Mouse (Mus musculus) lung, embryonic 15.5 days (tissue): ENCODE measurements around the gene Atp1a2. TPM values are rescaled to one million over a fixed set of nuclear protein-coding genes. Genes with fewer than 3 reads are reported as not detected.

ENCODE experiments used
- ATAC-seq: fragments of 200-750 bp; cut with Nextera tagmentation; 2 replicates; pipeline ENCODE4 v1.8.0; 2017; ENCODE audit warnings: moderate number of reproducible peaks, borderline replicate concordance; ENCODE audit not compliant: low FRiP score, low TSS enrichment; ENCODE audit errors: extremely low read depth
- H3K27ac ChIP-seq: fragments of 300-500 bp; sonication (generic); 2 replicates; pipeline ENCODE4 v1.5.1; 2015; ENCODE audit warnings: moderate library complexity, mild to moderate bottlenecking, inconsistent platforms
- H3K27me3 ChIP-seq: fragments of 300-500 bp; sonication (generic); 2 replicates; pipeline ENCODE4 v1.6.1; 2015; ENCODE audit warnings: inconsistent platforms
- H3K36me3 ChIP-seq: fragments of 300-500 bp; sonication (generic); 2 replicates; pipeline ENCODE4 v1.6.1; 2015; ENCODE audit warnings: inconsistent platforms
- H3K4me1 ChIP-seq: fragments of 300-500 bp; sonication (generic); 2 replicates; pipeline ENCODE4 v1.6.1; 2015; ENCODE audit warnings: inconsistent platforms
- H3K4me2 ChIP-seq: fragments of 300-500 bp; sonication (generic); 2 replicates; pipeline ENCODE4 v1.6.1; 2015; ENCODE audit warnings: inconsistent platforms, mild to moderate bottlenecking, moderate library complexity
- H3K4me3 ChIP-seq: fragments of 300-500 bp; sonication (generic); 2 replicates; pipeline ENCODE4 v1.5.1; 2015; ENCODE audit warnings: mild to moderate bottlenecking, inconsistent platforms
- H3K9ac ChIP-seq: fragments of 300-500 bp; sonication (generic); 2 replicates; pipeline ENCODE4 v1.6.1; 2015; ENCODE audit warnings: inconsistent platforms
- H3K9me3 ChIP-seq: fragments of 300-500 bp; sonication (generic); 2 replicates; pipeline ENCODE4 v1.6.1; 2016; ENCODE audit warnings: inconsistent platforms
- WGBS: fragments of 180-500 bp; shearing (Covaris S2); methylation state at CpG from one replicate; pipeline ENCODE4 v1.1.7; 2015; 5-methylcytosine and 5-hydroxymethylcytosine counted together
- polyA plus RNA-seq: library from polyadenylated mRNA; unstranded; fragments of >200 nt; fragmentation: Nextera tagmentation; extraction: Ambion mirVana; gene quantifications from 2 replicates; pipeline ENCODE4 v1.2.1, GENCODE M21; 2015

Atp1a2 gene
- polyA plus RNA-seq = 5.7 and 6.2 TPM in 2 replicates

- 7% methylated on average over 16 of the region's 16 CpGs for WGBS
- peaks cover 35% of the 10 kb centered on the region for H3K4me1 ChIP-seq
- peak within 1 kb of the TSS; percentile 25 for H3K9ac ChIP-seq
- H3K9me3 ChIP-seq = no peaks in the 10 kb centered on the region
- H3K4me2 ChIP-seq = peak within 1 kb of the TSS; percentile 55
- H3K27ac ChIP-seq = peak within 1 kb of the TSS; percentile 75
- ATAC-seq = peak; percentile 65
- H3K27me3 ChIP-seq = no peaks in the 10 kb centered on the region
- peak within 1 kb of the TSS; percentile 31 for H3K4me3 ChIP-seq
- no peaks in the 10 kb centered on the region for H3K36me3 ChIP-seq
Measured at GRCm38 (mm10) chr1:172297611-172298537, at the start of gene Atp1a2. Gene Atp1a2, minus strand, starts transcription at chr1:172298064.

DNA sequence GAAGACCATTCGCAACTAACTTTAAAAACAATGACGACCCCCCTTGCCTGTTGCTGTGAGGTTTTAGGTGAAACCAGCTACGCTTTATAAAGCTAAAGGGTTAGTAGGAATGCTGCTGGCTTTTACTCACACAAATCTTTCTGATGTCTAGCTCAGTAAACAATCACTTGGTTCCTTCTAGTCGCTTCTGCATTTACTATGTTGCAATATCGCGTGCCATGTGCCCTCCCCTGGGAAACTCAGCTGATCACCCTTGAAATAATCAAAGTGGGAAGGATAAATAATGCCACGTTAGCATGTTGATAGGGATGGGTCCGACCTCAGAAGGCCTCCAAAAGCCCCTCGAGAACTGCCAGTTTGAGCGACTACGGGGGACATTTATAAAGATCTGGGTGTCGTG, 49.5 kb upstream of the Atp1a2 start:
- Histone ChIP-seq H3K4me3 (no peak overlapping the region), H3K9ac (no peak overlapping the region), H3K4me2 (no peak overlapping the region), H3K9me3 (no peaks in the 10 kb centered on the region), H3K27ac (no peak overlapping the region), H3K27me3 (peaks cover 17% of the 10 kb centered on the region; the same call in 1 of the 2 replicates), H3K4me1 (peaks cover 20% of the 10 kb centered on the region), H3K36me3 (no peaks in the 10 kb centered on the region)
- WGBS = 82% methylated on average over 12 of the region's 12 CpGs
- no peak for ATAC-seq

DNA sequence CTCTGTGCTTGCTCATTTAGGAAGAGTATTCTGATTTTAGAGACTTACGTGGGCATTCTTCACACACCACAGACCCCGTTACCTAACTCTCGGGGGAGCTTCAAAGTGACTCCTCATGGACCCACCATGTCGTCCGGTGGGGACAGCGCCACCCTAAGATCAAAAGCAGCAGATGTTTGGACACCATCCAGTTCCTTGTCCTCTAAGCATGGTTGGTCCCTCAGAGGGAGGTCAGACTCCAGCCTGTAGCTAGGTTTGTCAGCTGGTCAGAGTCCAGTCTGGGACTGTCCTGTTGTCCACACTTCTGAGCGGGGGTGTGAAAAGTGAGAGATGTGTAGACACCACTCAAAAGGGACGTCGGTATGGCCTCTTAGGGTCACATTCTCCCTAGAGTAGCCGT, 48.8 kb upstream of the Atp1a2 start:
- WGBS = 71% methylated on average over 10 of the region's 10 CpGs
- Histone ChIP-seq H3K36me3 (no peaks in the 10 kb centered on the region), H3K9ac (no peak overlapping the region), H3K4me2 (no peak overlapping the region), H3K27ac (no peak overlapping the region), H3K9me3 (no peaks in the 10 kb centered on the region), H3K4me1 (peaks cover 20% of the 10 kb centered on the region), H3K27me3 (peaks cover 22% of the 10 kb centered on the region), H3K4me3 (no peak overlapping the region)
- no peak for ATAC-seq

- H3K9ac ChIP-seq = no peak overlapping the region
- peak overlapping the region; percentile 59 for H3K27ac ChIP-seq
- H3K4me1 ChIP-seq = peaks cover 23% of the 10 kb centered on the region
- no peak overlapping the region for H3K4me2 ChIP-seq
- H3K27me3 ChIP-seq = peaks cover 26% of the 10 kb centered on the region
- no peaks in the 10 kb centered on the region for H3K36me3 ChIP-seq
- WGBS = 41% methylated on average over 7 of the region's 7 CpGs
- no peak overlapping the region for H3K4me3 ChIP-seq
- no peaks in the 10 kb centered on the region for H3K9me3 ChIP-seq
- no peak for ATAC-seq
Measured at GRCm38 (mm10) chr1:172344820-172345219, 47.0 kb upstream of the Atp1a2 start.

- Histone ChIP-seq H3K36me3 (no peaks in the 10 kb centered on the region), H3K9ac (no peak overlapping the region), H3K9me3 (no peaks in the 10 kb centered on the region), H3K4me2 (no peak overlapping the region), H3K27me3 (peaks cover 34% of the 10 kb centered on the region), H3K4me3 (no peak overlapping the region), H3K4me1 (peaks cover 20% of the 10 kb centered on the region), H3K27ac (no peak overlapping the region)
- 42% methylated on average over 3 of the region's 3 CpGs for WGBS
- ATAC-seq = no peak
Measured at GRCm38 (mm10) chr1:172343914-172344313, 46.0 kb upstream of the Atp1a2 start.

GRCm38 (mm10) chr1:172342729-172343128, 44.9 kb upstream of the Atp1a2 start:
- Histone ChIP-seq H3K4me2 (no peak overlapping the region), H3K27me3 (peaks cover 38% of the 10 kb centered on the region), H3K27ac (no peak overlapping the region), H3K4me1 (peaks cover 20% of the 10 kb centered on the region), H3K36me3 (no peaks in the 10 kb centered on the region), H3K4me3 (no peak overlapping the region), H3K9ac (no peak overlapping the region), H3K9me3 (no peaks in the 10 kb centered on the region)
- whole genome bisulfite sequencing = 84% methylated on average over 1 of the region's 3 CpGs
- no peak for ATAC-seq

DNA sequence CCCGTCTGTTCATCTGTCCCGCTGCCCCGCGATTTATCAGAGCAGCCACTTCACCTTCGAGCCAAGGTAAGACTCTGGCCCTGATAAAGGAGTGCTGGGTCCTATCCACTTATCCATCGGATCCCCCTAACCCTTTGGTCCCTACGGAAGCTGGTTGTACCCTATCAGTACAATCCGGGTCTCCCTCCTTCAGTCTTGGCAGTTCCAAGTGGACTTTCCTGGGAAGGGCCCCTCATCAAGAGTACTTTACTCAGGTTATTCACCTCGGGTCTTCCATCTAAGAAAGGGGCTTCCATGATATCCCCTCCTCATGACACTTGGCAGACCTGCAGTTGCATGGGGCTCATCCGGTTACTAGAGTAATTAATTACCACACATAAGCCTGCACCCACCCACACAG, 43.5 kb upstream of the Atp1a2 start:
- Histone ChIP-seq H3K4me1 (peaks cover 20% of the 10 kb centered on the region), H3K4me2 (peak overlapping the region; percentile 86), H3K27ac (no peak overlapping the region), H3K27me3 (peaks cover 38% of the 10 kb centered on the region), H3K36me3 (no peaks in the 10 kb centered on the region), H3K9me3 (no peaks in the 10 kb centered on the region), H3K4me3 (peak overlapping the region; percentile 47), H3K9ac (no peak overlapping the region)
- peak; percentile 48; the same call in 1 of the 2 replicates for ATAC-seq
- WGBS = 9% methylated on average over 10 of the region's 10 CpGs

DNA sequence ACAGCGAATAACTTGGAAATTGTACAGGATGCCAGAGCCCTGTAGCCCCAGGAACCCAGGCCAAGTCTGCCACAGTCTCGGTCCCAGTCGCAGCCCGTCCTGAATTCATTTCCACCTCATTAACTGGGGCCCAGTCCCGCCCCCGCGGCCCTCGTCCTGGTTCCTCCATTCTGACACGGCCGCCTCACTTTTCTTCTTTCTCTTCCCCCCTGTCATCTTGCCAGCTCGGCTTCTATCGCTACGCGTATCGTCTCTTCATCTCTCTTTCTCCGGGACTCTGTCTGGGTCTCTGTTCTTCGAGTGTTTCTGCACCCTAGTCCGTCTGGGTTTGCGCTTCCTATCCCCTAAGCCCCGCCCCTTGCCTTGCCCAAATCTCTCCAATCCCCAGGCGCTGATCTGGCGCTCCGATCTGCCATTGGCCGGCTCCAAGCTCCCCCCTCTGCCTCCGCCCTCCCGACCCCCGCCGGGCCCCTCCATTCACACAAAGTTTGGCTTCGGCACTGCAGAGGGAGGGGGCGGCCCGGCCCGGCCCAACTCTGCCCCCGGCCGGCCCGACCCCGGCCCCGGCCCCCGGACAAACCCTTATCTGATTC, 43.0 kb upstream of the Atp1a2 start, which contains the start of gene Kcnj10:
TSS of gene Kcnj10 (plus strand) at position 482 of the 593 bp plus-strand sequence.
- no peak within 1 kb of the TSS for H3K27ac ChIP-seq
- no peaks in the 10 kb centered on the region for H3K36me3 ChIP-seq
- H3K4me3 ChIP-seq = peak within 1 kb of the TSS; percentile 47
- no peaks in the 10 kb centered on the region for H3K9me3 ChIP-seq
- no peak within 1 kb of the TSS for H3K9ac ChIP-seq
- WGBS = 2% methylated on average over 38 of the region's 38 CpGs
- peaks cover 20% of the 10 kb centered on the region for H3K4me1 ChIP-seq
- ATAC-seq = peak; percentile 90
- H3K4me2 ChIP-seq = peak within 1 kb of the TSS; percentile 86
- peaks cover 38% of the 10 kb centered on the region for H3K27me3 ChIP-seq

DNA sequence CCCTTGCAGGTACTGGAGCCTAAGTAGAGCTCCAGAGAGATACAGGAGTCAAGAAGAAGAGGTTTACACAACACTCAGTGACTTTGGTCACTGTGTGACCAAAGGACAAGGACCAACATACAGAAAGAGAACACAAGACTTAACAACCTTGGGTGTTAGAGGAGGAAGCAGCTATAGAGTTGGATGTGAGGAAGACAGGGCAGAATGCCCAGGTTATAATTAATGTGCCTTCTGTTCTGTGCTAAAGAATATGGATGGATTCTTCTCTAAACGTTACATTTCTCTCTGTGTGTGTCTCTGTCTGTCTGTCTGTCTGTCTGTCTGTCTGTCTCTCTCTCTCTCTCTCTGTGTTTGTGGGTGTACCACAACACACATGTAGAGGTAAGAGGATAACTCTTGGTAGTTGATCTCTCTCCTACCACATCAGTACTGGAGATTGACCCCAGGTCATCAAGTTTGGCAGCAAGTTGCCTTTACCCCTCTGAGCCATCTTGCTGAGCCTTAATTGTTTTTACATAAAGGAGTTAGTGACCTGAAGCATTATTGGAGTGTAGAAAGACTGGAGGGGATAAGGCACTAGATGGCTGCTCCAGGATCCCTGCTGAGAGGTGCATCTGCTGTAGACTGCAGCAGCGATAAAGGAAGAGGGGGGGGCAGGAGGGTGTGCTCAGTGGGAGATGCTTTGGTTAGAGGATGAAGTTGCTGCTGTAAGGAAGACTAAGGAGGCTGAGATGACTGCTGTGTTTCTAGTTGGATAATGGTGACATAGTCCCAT, 39.7 kb upstream of the Atp1a2 start:
- no peaks in the 10 kb centered on the region for H3K9me3 ChIP-seq
- H3K4me3 ChIP-seq = no peak overlapping the region
- no peaks in the 10 kb centered on the region for H3K36me3 ChIP-seq
- H3K27ac ChIP-seq = no peak overlapping the region
- peaks cover 35% of the 10 kb centered on the region for H3K27me3 ChIP-seq
- ATAC-seq = no peak
- 43% methylated on average over 2 of the region's 2 CpGs for WGBS
- no peak overlapping the region for H3K4me2 ChIP-seq
- H3K4me1 ChIP-seq = peaks cover 12% of the 10 kb centered on the region
- no peak overlapping the region for H3K9ac ChIP-seq

DNA sequence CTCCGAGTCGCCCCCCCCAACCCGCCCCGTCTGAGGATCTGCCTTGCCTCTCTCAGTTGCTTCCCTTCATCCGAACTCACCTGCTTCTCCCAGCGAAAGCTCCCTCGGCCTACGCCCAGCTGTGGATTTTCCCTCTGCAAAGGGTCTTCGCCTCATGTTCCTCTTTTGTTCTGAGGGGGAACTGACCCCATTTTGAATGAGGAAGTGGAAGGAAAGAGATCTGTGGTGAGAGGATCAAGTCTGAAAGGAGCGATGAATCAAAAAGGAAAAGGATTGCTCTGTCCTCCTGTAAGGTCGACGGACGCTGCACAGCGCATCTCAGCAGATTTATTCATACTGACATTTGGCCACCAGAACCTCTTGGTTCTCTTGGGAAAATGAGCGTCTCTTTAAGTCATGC, 37.9 kb upstream of the Atp1a2 start:
- Histone ChIP-seq H3K9ac (no peak overlapping the region), H3K4me2 (no peak overlapping the region), H3K27me3 (peaks cover 29% of the 10 kb centered on the region; the same call in 1 of the 2 replicates), H3K4me3 (no peak overlapping the region), H3K9me3 (no peaks in the 10 kb centered on the region), H3K36me3 (no peaks in the 10 kb centered on the region), H3K4me1 (peaks cover 5% of the 10 kb centered on the region), H3K27ac (no peak overlapping the region)
- 73% methylated on average over 15 of the region's 15 CpGs for WGBS
- ATAC-seq = no peak

- peaks cover 33% of the 10 kb centered on the region for H3K27me3 ChIP-seq
- H3K36me3 ChIP-seq = no peaks in the 10 kb centered on the region
- no peaks in the 10 kb centered on the region for H3K4me1 ChIP-seq
- no peak overlapping the region for H3K4me3 ChIP-seq
- WGBS = 19% methylated on average over 3 of the region's 3 CpGs
- no peak for ATAC-seq
- H3K27ac ChIP-seq = no peak overlapping the region
- no peak overlapping the region for H3K4me2 ChIP-seq
- no peaks in the 10 kb centered on the region for H3K9me3 ChIP-seq
- H3K9ac ChIP-seq = no peak overlapping the region
Measured at GRCm38 (mm10) chr1:172333512-172333911, 35.6 kb upstream of the Atp1a2 start.
